ENCODE assay signal across 23 mouse cellular contexts in genomic region chr2:51938750-51939149, GRCm38 (mm10). TPM values are rescaled to one million over a fixed set of nuclear protein-coding genes. Genes with fewer than 3 reads are reported as not detected.
DNase-seq lines count a peak whose midpoint lies in the region; ATAC-seq and TF ChIP-seq lines count a peak whose summit lies in the region.
"Had no signal": no experiment of that assay in that cellular context is flagged by ENCODE, and none has a peak within 500 bp of the region (broad histone marks: within the 10 kb centered on the region; RNA-seq: fewer than 3 reads in every experiment).

No protein-coding gene starts in this region.

- H3K4me1 ChIP-seq in bone marrow, adult 2 months (ENCODE audit: control insufficient read depth, insufficient read depth, low read length) = peaks cover 3% of the 10 kb centered on the region
- H3K4me1 ChIP-seq in liver, embryonic 14.5 days (replicated peaks; ENCODE audit: control insufficient read depth in 2 of 2, insufficient read depth in 2 of 2, low read length in 1 of 2) = peaks cover 33 to 50% of the 10 kb centered on the region in 2 experiments
- 0 out of 2 replicates have a peak, but pooled peaks cover 2% of the 10 kb centered on the region for H3K4me1 ChIP-seq in intestine, embryonic 15.5 days (replicated peaks)

- peak overlapping the region; percentile 31 for H3K4me2 ChIP-seq in liver, embryonic 14.5 days (ENCODE audit: low read depth)
- H3K4me2 ChIP-seq in intestine, embryonic 15.5 days (replicated peaks) = no peak overlapping the region
- H3K4me2 ChIP-seq: embryonic facial prominence, embryonic 12.5 days; forebrain, embryonic 13.5 days; heart, embryonic 13.5 days; hindbrain, embryonic 12.5 days had no signal

- H3K36me3 ChIP-seq in liver, embryonic 14.5 days (replicated peaks; ENCODE audit: control insufficient read depth, insufficient read depth, low read depth) = no peaks in the 10 kb centered on the region
- H3K36me3 ChIP-seq in intestine, embryonic 15.5 days = no peaks in the 10 kb centered on the region
- H3K36me3 ChIP-seq: embryonic facial prominence, embryonic 12.5 days; heart, embryonic 13.5 days; hindbrain, embryonic 12.5 days had no signal

- H3K9ac ChIP-seq in liver, embryonic 14.5 days (replicated peaks) = no peak overlapping the region
- H3K9ac ChIP-seq in intestine, embryonic 15.5 days = no peak overlapping the region
- H3K9ac ChIP-seq: embryonic facial prominence, embryonic 12.5 days; forebrain, embryonic 13.5 days; forebrain, postnatal 0 days; heart, embryonic 13.5 days; hindbrain, embryonic 12.5 days had no signal

- 56% methylated on average over 2 of the region's 3 CpGs for WGBS in bone marrow, adult 2 months
- WGBS in liver, embryonic 14.5 days (ENCODE audit: insufficient replicate concordance) = 15% methylated on average over 3 of the region's 3 CpGs
- WGBS in intestine, embryonic 15.5 days = 52% methylated on average over 3 of the region's 3 CpGs

- ATAC-seq in liver, embryonic 14.5 days (ENCODE audit: insufficient read depth) = peak; percentile 85
- 0 out of 2 replicates have a peak, but pooled peaks have one; percentile 13 for ATAC-seq in megakaryocyte progenitor cell, adult 5-6 weeks (replicated peaks; ENCODE audit: poor library complexity)
- ATAC-seq in intestine, embryonic 15.5 days = no peak
- no peak for ATAC-seq in megakaryocyte, adult 5-6 weeks (ENCODE audit: poor library complexity, severe bottlenecking)
- ATAC-seq: activated CD4-positive, CD25-positive, alpha-beta regulatory T cell, adult 4 months; CD4-positive, CD25-positive, alpha-beta regulatory T cell, adult 4 months; forebrain, embryonic 13.5 days; forebrain, postnatal 0 days; hindbrain, embryonic 16.5 days; Patski had no signal

- peak; percentile 73 for TF ChIP-seq EP300 in liver, embryonic 14.5 days (IDR thresholded peaks at IDR 0.05; ENCODE audit: low read depth)

- H3K27me3 ChIP-seq in liver, embryonic 14.5 days (ENCODE audit: control insufficient read depth, insufficient read depth, low read length) = no peaks in the 10 kb centered on the region
- H3K27me3 ChIP-seq in intestine, embryonic 15.5 days (replicated peaks) = no peaks in the 10 kb centered on the region
- H3K27me3 ChIP-seq: embryonic facial prominence, embryonic 12.5 days; heart, embryonic 13.5 days; Patski had no signal

- H3K9me3 ChIP-seq in liver, embryonic 14.5 days (ENCODE audit: control insufficient read depth, low read length) = no peaks in the 10 kb centered on the region
- H3K9me3 ChIP-seq in intestine, embryonic 15.5 days = no peaks in the 10 kb centered on the region
- H3K9me3 ChIP-seq: embryonic facial prominence, embryonic 12.5 days; forebrain, embryonic 13.5 days had no signal

- DNase-seq in liver = peak; percentile 54
- DNase-seq in liver, embryonic 14.5 days (ENCODE audit: low read depth in 3 of 3, low spot score in 3 of 3) = peak; percentile 26 to 57 (median 41)
- DNase-seq in left cerebral cortex, adult 11 months (ENCODE audit: low spot score) = no peak
- DNase-seq in thymus, postnatal 10 days (ENCODE audit: low spot score in 2 of 2) = no peak
- DNase-seq: adrenal gland, postnatal 14 days; cerebellum, adult 18-20 months; cerebellum, adult 9-11 months; embryo, embryonic 11 days; forebrain, postnatal 0 days; gastrocnemius, postnatal 14 days; heart, postnatal 4 days had no signal

- peak overlapping the region; percentile 62 for H3K27ac ChIP-seq in bone marrow, adult 2 months (ENCODE audit: control insufficient read depth, insufficient read depth, low read depth, low read length, poor library complexity)
- peak overlapping the region; percentile 60 for H3K27ac ChIP-seq in liver, embryonic 14.5 days
- H3K27ac ChIP-seq in intestine, embryonic 15.5 days = no peak overlapping the region
- H3K27ac ChIP-seq: embryonic facial prominence, embryonic 12.5 days; forebrain, embryonic 13.5 days; heart, embryonic 13.5 days; hindbrain, embryonic 12.5 days had no signal

- no peak overlapping the region for H3K4me3 ChIP-seq in bone marrow, adult 2 months (replicated peaks; ENCODE audit: control insufficient read depth, low read depth, low read length)
- no peak overlapping the region for H3K4me3 ChIP-seq in liver, embryonic 14.5 days (ENCODE audit: insufficient read depth in 1 of 2, low read depth in 2 of 2, low read length in 2 of 2)
- H3K4me3 ChIP-seq in intestine, embryonic 15.5 days (replicated peaks) = no peak overlapping the region
- H3K4me3 ChIP-seq: embryonic facial prominence, embryonic 12.5 days; forebrain, embryonic 13.5 days; heart, embryonic 13.5 days; hindbrain, embryonic 12.5 days had no signal

- TF ChIP-seq POLR2A in bone marrow, adult 2 months (IDR thresholded peaks at IDR 0.05; ENCODE audit: borderline replicate concordance, control insufficient read depth, low read depth, low read length) = no peak

- TF ChIP-seq CTCF in bone marrow, adult 2 months (IDR thresholded peaks at IDR 0.05; ENCODE audit: control insufficient read depth, insufficient read depth, low read length) = no peak
- no peak for TF ChIP-seq CTCF in liver, embryonic 14.5 days (IDR thresholded peaks at IDR 0.05; ENCODE audit: low read depth)

RNA-seq across cellular contexts. Expression of gene Rbm43, which starts 3.8 kb away (rescaled TPM):
- polyA plus RNA-seq in bone marrow, adult 2 months (2011; ENCODE audit: insufficient read depth, insufficient read length, low replicate concordance, missing spikeins) = 20.0 and 26.1 TPM in 2 replicates
- polyA plus RNA-seq in liver, embryonic 14.5 days (2012; rRNA removed) = 8.1 and 14.1 TPM in 2 replicates
- 23.2 and 23.7 TPM in 2 replicates for polyA plus RNA-seq in liver, embryonic 14.5 days (2014; fragmentation: Nextera tagmentation; extraction: Ambion mirVana)
- 49.5 and 55.0 TPM in 2 replicates for total RNA-seq in megakaryocyte progenitor cell, adult 5-6 weeks (2015)
- 27.7 and 30.1 TPM in 2 replicates for total RNA-seq in megakaryocyte progenitor cell, adult 5-6 weeks (2017)
- polyA plus RNA-seq in intestine, embryonic 15.5 days (2015; fragmentation: Nextera tagmentation; extraction: Ambion mirVana) = 10.8 TPM in 2 replicates
- total RNA-seq in megakaryocyte, adult 5-6 weeks (2015) = 56.6 and 63.6 TPM in 2 replicates
- 32.9 and 39.2 TPM in 2 replicates for total RNA-seq in megakaryocyte, adult 5-6 weeks (2017)

RNA-seq across cellular contexts. Expression of gene Nmi, which starts 34.5 kb away (rescaled TPM):
- 12.8 and 32.0 TPM in 2 replicates for polyA plus RNA-seq in bone marrow, adult 2 months (2011; ENCODE audit: insufficient read depth, insufficient read length, low replicate concordance, missing spikeins)
- polyA plus RNA-seq in liver, embryonic 14.5 days (2012; rRNA removed) = 2.3 and 5.1 TPM in 2 replicates
- 10.7 and 11.0 TPM in 2 replicates for polyA plus RNA-seq in liver, embryonic 14.5 days (2014; fragmentation: Nextera tagmentation; extraction: Ambion mirVana)
- total RNA-seq in megakaryocyte progenitor cell, adult 5-6 weeks (2015) = 27.5 and 42.5 TPM in 2 replicates
- 57.6 and 67.8 TPM in 2 replicates for total RNA-seq in megakaryocyte progenitor cell, adult 5-6 weeks (2017)
- 16.9 and 21.6 TPM in 2 replicates for polyA plus RNA-seq in intestine, embryonic 15.5 days (2015; fragmentation: Nextera tagmentation; extraction: Ambion mirVana)
- total RNA-seq in megakaryocyte, adult 5-6 weeks (2015) = 50.0 and 64.0 TPM in 2 replicates
- total RNA-seq in megakaryocyte, adult 5-6 weeks (2017) = 86.5 and 104 TPM in 2 replicates

Comparison
In these comparisons a context has a peak if more than half of its experiments do, and no peak if none do; other contexts are left out.
1. DNase-seq: peak in liver (single experiment) and liver, embryonic 14.5 days (3 of 3); none in left cerebral cortex, adult 11 months (single experiment) and thymus, postnatal 10 days (0 of 2).
2. ATAC-seq: peak in liver, embryonic 14.5 days (single experiment) and megakaryocyte progenitor cell, adult 5-6 weeks (single experiment); none in intestine, embryonic 15.5 days (single experiment) and megakaryocyte, adult 5-6 weeks (single experiment).